Mouse (Mus musculus): ENCODE measurements around the gene Ercc6. TPM values are rescaled to one million over a fixed set of nuclear protein-coding genes. Genes with fewer than 3 reads are reported as not detected.

Ercc6 gene
- polyA plus RNA-seq, 1 experiment from 2014 or later = 28.2 TPM

DNA sequence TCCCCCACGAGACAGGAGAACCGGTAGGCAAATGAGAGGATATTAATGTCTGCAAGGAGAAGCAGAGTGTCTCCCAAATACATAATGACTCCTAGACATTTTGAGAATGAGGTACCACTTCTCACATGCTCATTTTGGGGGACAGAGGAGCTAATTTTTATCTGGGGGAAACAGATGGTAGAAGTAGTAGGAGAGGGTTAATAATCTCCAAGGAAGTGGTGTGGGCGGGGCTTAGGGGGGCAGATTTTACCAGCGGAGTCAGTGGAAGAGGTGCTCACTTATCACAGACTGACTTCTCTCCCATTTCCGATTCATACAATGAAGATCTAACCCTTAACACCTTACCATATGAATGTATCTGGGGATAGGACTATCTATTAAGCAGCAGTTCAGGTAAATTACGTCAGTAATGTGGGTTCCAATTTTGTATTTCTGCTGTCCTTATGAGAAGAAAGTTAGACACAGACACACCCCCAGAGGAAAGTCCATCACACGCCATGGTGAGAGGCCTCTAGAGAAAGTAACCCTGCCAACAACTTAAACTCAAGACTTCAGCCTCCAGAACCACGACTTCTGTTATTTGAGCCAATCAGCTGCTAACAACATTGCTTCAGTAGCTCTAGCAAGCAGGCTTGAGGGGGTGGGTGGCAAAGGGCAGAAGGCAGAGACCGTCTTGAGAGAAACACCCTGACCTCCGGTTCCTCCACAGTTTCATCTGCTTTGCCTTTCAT lies 5.1 kb upstream of the Ercc6 start:
- no peak overlapping the region for H3K9ac ChIP-seq (ENCODE audit: low read length)
- no peak for ATAC-seq (ENCODE audit: insufficient number of reproducible peaks, low FRiP score, low TSS enrichment, low read depth)
- no peak for DNase-seq (ENCODE audit: low spot score)

DNA sequence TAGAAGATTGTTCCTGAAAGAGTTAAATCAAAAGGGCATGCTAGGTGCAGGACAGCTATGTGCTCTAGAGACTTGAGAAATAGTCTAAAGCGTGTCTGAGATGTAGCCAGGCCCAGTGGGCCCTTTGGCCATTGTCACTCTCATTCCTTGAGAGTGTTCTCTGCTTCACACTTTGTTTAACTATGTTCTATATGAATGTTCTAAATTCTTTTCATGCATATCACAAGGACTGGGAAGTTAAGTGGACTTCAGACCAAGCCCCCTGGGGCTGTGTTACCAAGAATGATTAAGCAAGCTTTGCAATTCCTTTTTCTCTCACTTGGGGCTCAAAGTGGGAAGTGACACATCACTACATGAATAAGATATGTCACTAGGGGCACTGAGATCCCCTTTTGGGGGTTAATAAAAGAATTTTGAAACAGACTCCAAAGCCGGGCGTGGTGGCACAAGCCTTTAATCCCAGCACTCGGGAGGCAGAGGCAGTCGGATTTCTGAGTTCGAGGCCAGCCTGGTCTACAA lies 3.8 kb upstream of the Ercc6 start:
- Histone ChIP-seq H3K27me3 (ENCODE audit: control insufficient read depth, insufficient read depth, low read length) (no peaks in the 10 kb centered on the region), H3K4me2 (ENCODE audit: low read depth, severe bottlenecking) (no peak overlapping the region), H3K4me1 (ENCODE audit: control insufficient read depth, insufficient read depth, low read length) (0 out of 2 replicates have a peak, but pooled peaks cover 2% of the 10 kb centered on the region), H3K9ac (ENCODE audit: low read length) (no peak overlapping the region), H3K9me3 (ENCODE audit: control insufficient read depth, low read length) (no peaks in the 10 kb centered on the region), H3K27ac (replicated peaks; ENCODE audit: low read depth, low read length) (no peak overlapping the region), H3K36me3 (ENCODE audit: control insufficient read depth, insufficient read depth, low read length) (no peaks in the 10 kb centered on the region), H3K4me3 (ENCODE audit: low read depth, low read length) (no peak overlapping the region)
- DNase-seq (ENCODE audit: low spot score) = no peak
- no peak for ATAC-seq (ENCODE audit: insufficient number of reproducible peaks, low FRiP score, low TSS enrichment, low read depth)
- 90% methylated on average over 6 of the region's 6 CpGs for WGBS

More for the DNA sequence above, 5.1 kb upstream of the Ercc6 start:
- Histone ChIP-seq H3K27me3 (ENCODE audit: control insufficient read depth, insufficient read depth, low read length) (no peaks in the 10 kb centered on the region), H3K36me3 (ENCODE audit: control insufficient read depth, insufficient read depth, low read length) (no peaks in the 10 kb centered on the region), H3K4me2 (ENCODE audit: low read depth, severe bottlenecking) (no peak overlapping the region), H3K4me3 (ENCODE audit: low read depth, low read length) (no peak overlapping the region), H3K27ac (replicated peaks; ENCODE audit: low read depth, low read length) (no peak overlapping the region), H3K4me1 (ENCODE audit: control insufficient read depth, insufficient read depth, low read length) (no peaks in the 10 kb centered on the region), H3K9me3 (ENCODE audit: control insufficient read depth, low read length) (no peaks in the 10 kb centered on the region)
- WGBS = 68% methylated on average over 10 of the region's 10 CpGs

DNA sequence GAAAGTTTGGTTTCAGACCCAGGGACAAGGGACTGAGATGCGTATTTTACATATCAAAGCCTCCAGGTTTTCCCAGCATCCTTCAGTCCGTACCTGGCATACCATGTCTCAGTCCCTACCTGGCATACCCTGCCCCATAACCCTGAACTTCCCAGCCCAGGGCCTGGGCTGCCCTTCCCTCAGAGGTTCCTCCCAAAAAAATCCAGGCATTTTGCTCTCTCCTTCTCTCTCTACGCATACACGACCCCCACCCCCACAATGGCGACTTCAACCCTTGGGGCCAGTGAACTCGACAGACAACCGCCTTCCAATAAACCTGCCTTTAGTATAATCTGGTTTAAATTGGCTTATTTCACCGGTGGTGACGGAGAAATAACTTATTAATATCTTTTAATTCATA lies 409 bp upstream of the Ercc6 start:
- peak overlapping the region; percentile 84; the same call in 1 of the 2 replicates for H3K4me2 ChIP-seq (ENCODE audit: low read depth, severe bottlenecking)
- no peaks in the 10 kb centered on the region for H3K27me3 ChIP-seq (ENCODE audit: control insufficient read depth, insufficient read depth, low read length)
- WGBS = 36% methylated on average over 9 of the region's 9 CpGs
- H3K27ac ChIP-seq (replicated peaks; ENCODE audit: low read depth, low read length) = no peak overlapping the region
- peaks cover 5% of the 10 kb centered on the region for H3K36me3 ChIP-seq (ENCODE audit: control insufficient read depth, insufficient read depth, low read length)
- no peaks in the 10 kb centered on the region for H3K9me3 ChIP-seq (ENCODE audit: control insufficient read depth, low read length)
- ATAC-seq (ENCODE audit: insufficient number of reproducible peaks, low FRiP score, low TSS enrichment, low read depth) = peak; percentile 46
- no peak for DNase-seq (ENCODE audit: low spot score)
- no peak overlapping the region; the same call in 1 of the 2 replicates for H3K4me3 ChIP-seq (ENCODE audit: low read depth, low read length)
- 0 out of 2 replicates have a peak, but pooled peaks cover 2% of the 10 kb centered on the region for H3K4me1 ChIP-seq (ENCODE audit: control insufficient read depth, insufficient read depth, low read length)
- H3K9ac ChIP-seq (ENCODE audit: low read length) = peak overlapping the region; percentile 78; the same call in 1 of the 2 replicates

DNA sequence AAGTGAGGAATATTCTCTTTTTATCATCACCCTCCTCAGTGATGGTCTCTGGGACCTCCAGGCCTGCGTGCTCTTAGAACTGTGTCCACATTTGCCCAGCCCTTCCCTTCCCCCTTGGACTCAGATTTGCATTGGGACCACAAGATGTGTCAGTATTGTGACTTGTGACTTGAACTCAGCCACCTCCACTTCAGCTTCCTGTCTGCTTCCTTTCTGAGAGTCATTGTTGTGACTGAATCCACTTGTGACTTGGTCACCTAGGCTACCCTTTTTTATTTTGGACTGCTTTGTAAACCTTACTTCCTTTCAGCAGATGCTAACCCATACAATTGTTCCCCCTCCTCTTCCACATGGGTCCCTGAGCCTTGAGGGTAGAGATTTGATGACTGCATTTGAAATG lies 2.8 kb downstream of the Ercc6 start:
- no peak for DNase-seq (ENCODE audit: low spot score)
- H3K4me3 ChIP-seq (ENCODE audit: low read depth, low read length) = no peak overlapping the region
- H3K36me3 ChIP-seq (ENCODE audit: control insufficient read depth, insufficient read depth, low read length) = peaks cover 10% of the 10 kb centered on the region
- H3K4me1 ChIP-seq (ENCODE audit: control insufficient read depth, insufficient read depth, low read length) = 0 out of 2 replicates have a peak, but pooled peaks cover 2% of the 10 kb centered on the region
- no peak overlapping the region for H3K27ac ChIP-seq (replicated peaks; ENCODE audit: low read depth, low read length)
- H3K4me2 ChIP-seq (ENCODE audit: low read depth, severe bottlenecking) = no peak overlapping the region
- H3K27me3 ChIP-seq (ENCODE audit: control insufficient read depth, insufficient read depth, low read length) = no peaks in the 10 kb centered on the region
- no peak overlapping the region for H3K9ac ChIP-seq (ENCODE audit: low read length)
- 90% methylated on average over 1 of the region's 1 CpGs for WGBS
- no peak for ATAC-seq (ENCODE audit: insufficient number of reproducible peaks, low FRiP score, low TSS enrichment, low read depth)
- H3K9me3 ChIP-seq (ENCODE audit: control insufficient read depth, low read length) = no peaks in the 10 kb centered on the region

DNA sequence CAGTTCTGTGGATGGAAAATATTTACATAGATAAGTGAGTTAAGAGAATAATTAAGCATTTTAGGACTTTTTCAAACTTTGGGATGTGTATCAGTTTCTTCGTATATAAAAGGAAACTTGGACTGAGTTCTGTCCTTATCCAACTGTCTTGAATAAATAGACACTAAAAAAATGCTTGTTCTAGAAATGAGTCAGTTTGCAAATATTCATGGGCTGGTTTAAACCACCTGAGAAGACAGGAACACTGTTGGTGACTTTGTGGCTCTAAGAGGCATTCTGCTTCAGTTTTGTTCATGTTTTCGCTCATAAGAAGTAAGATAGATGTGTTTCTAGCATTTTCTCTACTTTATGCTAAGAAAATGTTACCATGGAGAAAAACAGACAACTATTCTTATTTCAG lies 5.2 kb downstream of the Ercc6 start:
- Histone ChIP-seq H3K27me3 (ENCODE audit: control insufficient read depth, insufficient read depth, low read length) (no peaks in the 10 kb centered on the region), H3K4me1 (ENCODE audit: control insufficient read depth, insufficient read depth, low read length) (0 out of 2 replicates have a peak, but pooled peaks cover 2% of the 10 kb centered on the region), H3K9ac (ENCODE audit: low read length) (no peak overlapping the region), H3K36me3 (ENCODE audit: control insufficient read depth, insufficient read depth, low read length) (peaks cover 12% of the 10 kb centered on the region), H3K4me2 (ENCODE audit: low read depth, severe bottlenecking) (no peak overlapping the region), H3K4me3 (ENCODE audit: low read depth, low read length) (no peak overlapping the region), H3K9me3 (ENCODE audit: control insufficient read depth, low read length) (no peaks in the 10 kb centered on the region), H3K27ac (replicated peaks; ENCODE audit: low read depth, low read length) (no peak overlapping the region)
- ATAC-seq (ENCODE audit: insufficient number of reproducible peaks, low FRiP score, low TSS enrichment, low read depth) = no peak
- 96% methylated on average over 2 of the region's 2 CpGs for WGBS
- DNase-seq (ENCODE audit: low spot score) = no peak

DNA sequence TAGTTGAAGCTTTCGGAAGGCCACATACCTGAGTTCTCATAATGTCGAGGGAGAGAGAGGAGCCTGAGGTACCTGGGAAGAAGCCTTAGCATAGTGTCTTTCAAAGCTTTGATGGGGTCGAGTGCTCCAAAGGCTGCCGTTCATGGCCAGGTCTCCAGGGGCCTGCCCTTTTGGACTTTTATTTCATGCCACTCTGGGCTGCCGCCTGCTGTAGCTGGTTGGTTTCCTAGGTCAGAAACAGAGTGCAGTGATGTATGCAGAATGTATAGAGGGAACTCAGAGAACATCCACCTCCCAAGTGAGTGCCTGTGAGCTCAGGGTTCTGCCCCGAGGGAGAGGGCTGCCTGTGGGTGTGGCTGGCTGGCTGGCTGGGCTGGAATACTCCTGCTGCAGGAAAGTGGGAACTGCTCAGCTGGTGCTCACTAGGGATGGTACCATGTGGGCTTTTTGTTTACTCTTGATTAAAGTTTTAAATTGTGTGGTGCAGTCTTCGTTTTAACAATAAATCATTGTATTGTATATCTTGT lies 7.1 kb downstream of the Ercc6 start:
- Histone ChIP-seq H3K27me3 (ENCODE audit: control insufficient read depth, insufficient read depth, low read length) (no peaks in the 10 kb centered on the region), H3K4me1 (ENCODE audit: control insufficient read depth, insufficient read depth, low read length) (no peaks in the 10 kb centered on the region), H3K36me3 (ENCODE audit: control insufficient read depth, insufficient read depth, low read length) (peaks cover 12% of the 10 kb centered on the region), H3K9me3 (ENCODE audit: control insufficient read depth, low read length) (no peaks in the 10 kb centered on the region), H3K27ac (replicated peaks; ENCODE audit: low read depth, low read length) (no peak overlapping the region), H3K9ac (ENCODE audit: low read length) (no peak overlapping the region), H3K4me3 (ENCODE audit: low read depth, low read length) (no peak overlapping the region), H3K4me2 (ENCODE audit: low read depth, severe bottlenecking) (no peak overlapping the region)
- DNase-seq (ENCODE audit: low spot score) (no peak), ATAC-seq (ENCODE audit: insufficient number of reproducible peaks, low FRiP score, low TSS enrichment, low read depth) (no peak)
- WGBS = 78% methylated on average over 7 of the region's 7 CpGs

DNA sequence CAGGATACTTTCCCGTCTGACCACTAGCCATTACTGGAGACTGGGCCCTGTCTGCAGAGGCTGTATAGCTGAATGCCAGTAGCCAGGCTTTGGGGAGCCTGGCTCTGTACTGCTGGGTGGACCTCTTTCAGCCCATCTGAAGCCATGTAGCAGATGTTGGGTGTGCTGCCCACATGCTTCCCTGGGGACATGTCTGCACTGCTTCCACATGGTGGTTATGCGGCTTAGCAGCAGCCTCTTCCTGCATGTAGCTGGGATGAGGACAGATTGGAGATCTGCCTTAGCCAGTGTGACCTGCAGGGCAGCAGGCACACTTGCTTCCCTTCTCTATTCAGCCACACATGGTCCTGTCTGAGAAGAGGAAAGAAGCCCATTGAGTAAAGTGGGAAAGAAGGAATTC lies 9.0 kb downstream of the Ercc6 start:
- WGBS = 88% methylated on average over 2 of the region's 2 CpGs
- Histone ChIP-seq H3K27ac (replicated peaks; ENCODE audit: low read depth, low read length) (no peak overlapping the region), H3K27me3 (ENCODE audit: control insufficient read depth, insufficient read depth, low read length) (no peaks in the 10 kb centered on the region), H3K36me3 (ENCODE audit: control insufficient read depth, insufficient read depth, low read length) (peaks cover 12% of the 10 kb centered on the region), H3K9ac (ENCODE audit: low read length) (no peak overlapping the region), H3K4me3 (ENCODE audit: low read depth, low read length) (no peak overlapping the region), H3K9me3 (ENCODE audit: control insufficient read depth, low read length) (no peaks in the 10 kb centered on the region), H3K4me2 (ENCODE audit: low read depth, severe bottlenecking) (no peak overlapping the region), H3K4me1 (ENCODE audit: control insufficient read depth, insufficient read depth, low read length) (no peaks in the 10 kb centered on the region)
- ATAC-seq (ENCODE audit: insufficient number of reproducible peaks, low FRiP score, low TSS enrichment, low read depth) = no peak
- DNase-seq (ENCODE audit: low spot score) = no peak

DNA sequence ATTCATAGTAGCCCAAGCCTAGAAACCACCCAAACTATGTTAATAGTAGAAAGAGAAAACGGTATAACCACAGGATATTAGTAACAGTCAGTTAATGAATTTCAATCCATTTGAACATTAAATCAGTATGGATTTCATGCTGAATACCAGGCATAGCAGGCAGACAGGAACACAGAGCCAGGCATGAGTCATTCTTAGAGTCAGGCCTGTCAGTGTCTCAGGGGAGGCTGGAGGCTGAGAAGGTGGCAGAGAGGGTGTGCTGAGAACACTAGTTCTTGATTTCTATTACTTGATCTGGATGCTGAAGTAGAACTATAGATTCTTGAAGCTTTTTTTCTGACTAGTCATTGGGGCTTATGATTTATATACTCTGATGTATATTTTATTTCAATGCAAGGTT lies 10.8 kb downstream of the Ercc6 start:
- Histone ChIP-seq H3K27ac (replicated peaks; ENCODE audit: low read depth, low read length) (no peak overlapping the region), H3K9me3 (ENCODE audit: control insufficient read depth, low read length) (no peaks in the 10 kb centered on the region), H3K27me3 (ENCODE audit: control insufficient read depth, insufficient read depth, low read length) (no peaks in the 10 kb centered on the region), H3K4me1 (ENCODE audit: control insufficient read depth, insufficient read depth, low read length) (no peaks in the 10 kb centered on the region), H3K36me3 (ENCODE audit: control insufficient read depth, insufficient read depth, low read length) (peaks cover 6% of the 10 kb centered on the region), H3K9ac (ENCODE audit: low read length) (no peak overlapping the region), H3K4me3 (ENCODE audit: low read depth, low read length) (no peak overlapping the region), H3K4me2 (ENCODE audit: low read depth, severe bottlenecking) (no peak overlapping the region)
- 86% methylated on average over 1 of the region's 1 CpGs for WGBS
- ATAC-seq (ENCODE audit: insufficient number of reproducible peaks, low FRiP score, low TSS enrichment, low read depth) = no peak
- no peak for DNase-seq (ENCODE audit: low spot score)
